Mouse (Mus musculus) urinary bladder, postnatal 14 days (tissue): Measurements from ENCODE around the gene Zbtb16.

Experiments
- DNase-seq: peaks from one replicate; pipeline ENCODE4 v3.0.0; 2021; ENCODE audit warnings: low spot score

Zbtb16 gene

GRCm38 (mm10) chr9:48707134-48707823, 128.7 kb downstream of the Zbtb16 start:
- peak; percentile 56 for DNase-seq

GRCm38 (mm10) chr9:48701296-48701695, 134.7 kb downstream of the Zbtb16 start:
- no peak for DNase-seq

DNA sequence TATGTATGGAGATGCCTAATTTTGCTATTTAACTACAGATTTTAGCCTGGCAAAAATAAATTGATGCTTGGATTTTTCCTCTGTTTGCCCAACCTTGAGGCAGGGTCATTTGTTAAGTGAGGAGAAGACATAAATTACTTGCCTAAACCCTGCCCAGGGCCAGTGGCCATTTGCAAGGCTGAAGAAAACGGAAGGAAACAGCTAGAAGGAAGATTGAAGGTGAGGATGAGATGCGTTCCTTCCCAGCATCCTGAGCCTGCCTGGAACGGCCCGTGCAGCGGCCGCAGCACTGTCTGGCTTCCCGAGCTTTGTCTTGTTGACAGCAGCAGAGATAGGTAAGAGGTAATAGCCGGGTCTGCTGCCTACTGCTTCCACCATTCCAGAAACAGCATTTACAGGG, 135.2 kb downstream of the Zbtb16 start:
- DNase-seq, result no peak

GRCm38 (mm10) chr9:48697470-48697815, 138.6 kb downstream of the Zbtb16 start:
- no peak for DNase-seq

- no peak for DNase-seq
Measured at GRCm38 (mm10) chr9:48696731-48697469, 139.1 kb downstream of the Zbtb16 start.

GRCm38 (mm10) chr9:48696330-48696729, 139.7 kb downstream of the Zbtb16 start:
- DNase-seq, result no peak

DNA sequence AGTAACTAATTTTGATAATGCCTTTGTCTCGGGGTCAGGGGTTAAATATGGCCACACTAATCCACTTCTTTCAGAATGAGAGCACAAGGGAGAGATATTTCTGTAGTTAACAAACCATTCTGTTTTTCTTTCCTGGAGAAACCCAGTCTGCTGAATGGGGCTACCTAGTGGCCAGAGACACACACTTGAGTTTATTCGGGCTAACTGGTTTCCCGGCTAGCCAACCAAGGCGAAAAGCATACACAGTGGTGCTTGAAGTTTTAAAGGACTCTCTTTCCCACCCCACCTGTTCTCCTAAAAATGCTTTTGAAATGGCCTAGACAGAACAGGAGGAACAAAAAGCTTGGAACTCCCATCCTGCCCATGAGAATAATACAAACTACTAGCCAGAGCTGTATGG, 140.2 kb downstream of the Zbtb16 start:
- no peak for DNase-seq

- DNase-seq, result no peak
Measured at GRCm38 (mm10) chr9:48694616-48695061, 141.4 kb downstream of the Zbtb16 start.

DNA sequence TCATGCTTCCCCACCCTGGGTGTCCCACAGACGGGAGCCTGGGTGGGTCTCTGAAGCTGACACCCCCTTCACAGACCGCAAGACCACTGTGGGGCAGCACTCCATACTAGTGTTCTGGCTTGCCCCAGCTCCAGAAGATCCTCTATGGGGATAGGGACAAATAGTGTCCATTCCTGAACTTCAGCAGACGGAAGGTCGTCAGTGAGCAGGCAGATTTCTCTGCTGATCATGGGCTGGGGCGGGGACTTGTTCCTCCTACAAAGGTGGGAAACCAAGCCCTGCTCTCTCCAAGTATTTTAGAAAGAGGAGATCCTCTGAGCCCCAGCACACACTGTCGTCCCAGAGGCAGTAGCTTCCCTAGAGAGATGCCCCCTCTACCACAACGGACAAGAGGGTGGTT, 142.3 kb downstream of the Zbtb16 start:
- DNase-seq, result no peak

- DNase-seq, result no peak
Measured at GRCm38 (mm10) chr9:48689718-48689980, 146.4 kb downstream of the Zbtb16 start.

DNA sequence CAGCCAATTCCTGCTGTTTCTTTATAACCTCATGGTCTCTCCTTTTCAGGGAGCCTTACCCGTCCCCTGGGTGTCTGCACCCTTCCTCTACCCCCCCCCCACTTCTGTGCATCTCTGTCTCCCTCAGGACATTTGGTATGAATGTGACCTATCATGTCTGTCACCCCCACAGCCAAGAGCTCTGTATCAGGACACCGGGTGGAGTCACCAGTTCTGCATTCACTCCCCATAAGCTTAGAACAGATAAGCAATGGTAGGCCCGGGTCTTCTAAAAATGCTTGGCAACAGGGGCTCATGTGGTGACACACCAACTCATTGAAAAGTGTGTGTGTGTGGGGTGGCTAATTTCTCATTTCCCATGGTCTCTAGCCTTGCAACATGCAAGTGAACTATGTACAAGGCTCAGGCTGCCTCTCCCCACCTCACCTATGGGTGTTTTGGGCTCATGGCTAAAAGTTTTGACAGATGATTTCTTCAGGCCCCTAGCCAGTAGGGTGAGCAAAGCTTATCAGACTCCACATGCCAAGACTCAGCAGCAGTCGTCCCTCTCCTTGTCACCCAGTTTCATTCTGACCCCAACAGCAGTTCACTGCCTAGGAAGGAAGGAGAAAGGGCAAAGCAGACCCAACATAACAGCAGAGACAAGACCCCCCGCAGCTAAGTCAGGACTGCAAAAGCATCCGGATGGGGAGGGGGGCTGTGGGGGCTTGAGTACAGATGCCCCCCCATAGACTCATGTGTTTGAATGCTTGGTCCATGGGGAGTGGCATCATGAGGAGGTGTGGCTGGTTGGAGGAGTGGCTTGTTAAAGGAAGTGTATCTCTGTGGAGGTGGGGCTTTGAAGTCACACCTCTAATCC, 146.9 kb downstream of the Zbtb16 start:
- DNase-seq, result no peak

DNA sequence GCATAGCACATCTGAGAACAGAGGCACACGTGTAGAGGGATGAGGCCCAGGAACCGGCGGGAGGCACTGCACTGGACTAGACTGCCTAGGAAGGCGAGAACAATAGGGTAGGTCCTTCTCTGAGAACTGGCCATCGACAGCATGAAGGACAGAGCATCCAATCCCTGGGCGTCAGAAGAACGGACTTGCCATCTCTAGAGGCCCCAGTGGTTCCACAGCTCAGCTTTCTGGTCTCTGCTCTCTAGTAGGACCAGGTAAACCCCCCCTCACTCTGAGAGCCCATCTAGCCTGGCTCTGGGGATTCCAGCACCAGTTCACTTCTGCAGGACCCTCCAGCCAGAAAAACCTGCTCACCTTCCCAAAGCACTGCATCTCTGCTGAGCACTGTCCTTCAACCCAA, 148.1 kb downstream of the Zbtb16 start:
- DNase-seq, result no peak

GRCm38 (mm10) chr9:48685721-48686120, 150.3 kb downstream of the Zbtb16 start:
- no peak for DNase-seq

DNA sequence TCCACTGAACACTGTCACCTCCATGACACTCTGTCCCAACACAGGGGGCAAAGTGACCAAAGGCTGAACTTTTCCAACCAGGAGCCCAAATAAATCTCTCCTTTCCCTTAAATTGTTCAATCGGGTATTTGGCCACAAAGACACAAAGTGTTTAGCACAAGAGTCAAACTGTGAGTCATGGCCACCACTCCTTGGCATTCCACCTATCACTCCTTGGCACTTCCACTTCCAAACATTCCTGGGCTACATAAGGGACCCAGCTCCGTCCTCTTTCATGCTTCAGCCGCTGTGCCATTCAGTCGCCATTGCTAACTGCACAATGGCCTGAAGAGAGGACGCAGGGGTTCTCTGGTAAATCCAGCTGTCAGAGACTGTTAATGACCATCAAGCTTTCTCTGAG, 151.9 kb downstream of the Zbtb16 start:
- DNase-seq, result no peak

DNA sequence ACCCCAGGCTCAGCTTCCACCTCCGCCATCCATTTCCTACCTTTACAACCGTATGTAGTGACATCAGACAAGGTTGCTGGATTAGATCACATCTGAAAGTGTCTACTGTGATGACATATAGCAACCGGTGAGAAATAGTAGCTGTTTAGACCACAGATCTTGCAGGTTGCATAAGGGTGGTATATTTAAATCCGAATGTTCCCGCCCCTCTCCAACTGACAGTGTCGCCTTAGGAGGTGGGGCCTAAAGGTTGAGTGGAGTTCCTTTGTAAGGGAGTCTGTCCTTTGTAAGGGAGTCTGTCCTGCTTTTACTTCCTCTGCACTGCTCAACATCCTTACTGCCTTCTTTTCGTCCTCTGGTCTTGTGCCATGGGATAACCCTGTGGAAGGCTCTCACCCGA, 154.8 kb downstream of the Zbtb16 start:
- DNase-seq, result no peak

GRCm38 (mm10) chr9:48678426-48679358, 157.3 kb downstream of the Zbtb16 start:
- DNase-seq, result peak; percentile 35

- no peak for DNase-seq
Measured at GRCm38 (mm10) chr9:48675151-48675790, 160.8 kb downstream of the Zbtb16 start.

GRCm38 (mm10) chr9:48674359-48675015, 161.5 kb downstream of the Zbtb16 start:
- peak; percentile 51 for DNase-seq

DNA sequence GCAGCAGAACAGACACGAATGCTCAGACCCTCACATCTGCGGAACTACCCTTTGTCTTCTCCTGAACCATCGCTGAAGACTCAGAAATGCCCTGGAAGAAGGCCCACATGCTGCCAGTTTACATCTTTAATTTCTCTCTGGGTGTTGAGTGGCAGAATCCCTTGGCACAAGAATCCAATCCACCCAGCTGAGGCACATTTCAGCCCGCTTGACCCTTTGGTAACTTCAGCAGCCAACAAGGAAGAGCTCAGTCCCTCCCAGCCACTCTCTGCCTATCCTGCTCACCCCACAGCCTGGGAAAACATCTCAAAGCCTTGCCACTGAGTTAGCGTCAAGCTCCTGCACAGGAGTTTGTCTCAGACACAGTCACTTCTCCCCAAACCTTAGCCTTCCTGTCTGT, 162.2 kb downstream of the Zbtb16 start:
- DNase-seq, result no peak

GRCm38 (mm10) chr9:48673213-48673612, 162.8 kb downstream of the Zbtb16 start:
- DNase-seq, result no peak

DNA sequence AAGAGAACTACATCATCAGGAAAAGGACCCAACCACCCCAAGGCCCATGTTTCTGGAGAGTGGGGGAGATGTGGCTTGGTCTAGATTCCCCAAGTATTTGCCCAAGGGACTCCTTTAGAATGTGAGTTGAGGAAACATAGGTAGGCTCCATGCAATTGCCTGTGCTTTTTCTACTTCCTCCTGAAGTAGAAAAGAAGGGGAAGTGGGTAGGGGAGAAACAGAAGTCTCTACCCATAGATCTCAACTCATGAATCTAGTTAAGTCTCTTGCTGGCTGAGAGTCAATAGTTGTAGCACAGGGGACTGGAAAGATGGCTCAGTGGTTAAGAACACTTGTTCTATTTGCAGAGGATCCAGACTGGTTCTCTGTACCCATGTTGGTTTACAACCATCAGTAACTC, 164.2 kb downstream of the Zbtb16 start:
- no peak for DNase-seq
